Mouse (Mus musculus): Measurements from ENCODE around the gene Prok1. TPM values are rescaled to one million over a fixed set of nuclear protein-coding genes. Genes with fewer than 3 reads are reported as not detected.

Gene Prok1
- polyA plus RNA-seq, 1 experiment: not detected

DNA sequence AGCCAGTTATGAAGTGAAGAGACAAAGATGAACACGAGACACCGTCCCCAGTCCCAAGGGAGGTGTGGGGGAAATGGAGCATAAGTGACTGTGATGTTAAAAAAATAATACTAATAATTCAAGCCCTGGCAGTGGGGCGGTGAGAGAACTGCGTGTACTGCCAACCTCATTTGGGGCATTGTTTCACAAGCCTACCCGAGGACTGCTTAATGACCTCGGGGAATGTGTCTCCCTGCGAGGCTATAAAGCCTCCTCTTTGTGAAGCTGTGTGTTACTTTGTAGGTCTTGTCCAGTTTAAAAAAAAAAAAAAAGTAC is 22.3 kb upstream of the Prok1 start:
- Histone ChIP-seq H3K9me3 (no peaks in the 10 kb centered on the region), H3K4me1 (no peaks in the 10 kb centered on the region), H3K27me3 (replicated peaks) (peaks cover 25% of the 10 kb centered on the region), H3K4me3 (replicated peaks) (no peak overlapping the region), H3K36me3 (replicated peaks; ENCODE audit: low read length) (no peaks in the 10 kb centered on the region)
- TF ChIP-seq FLI1 (IDR thresholded peaks at IDR 0.05; ENCODE audit: low read length) (no peak), GATA1 (IDR thresholded peaks at IDR 0.05; ENCODE audit: borderline replicate concordance, low read length) (no peak)

DNA sequence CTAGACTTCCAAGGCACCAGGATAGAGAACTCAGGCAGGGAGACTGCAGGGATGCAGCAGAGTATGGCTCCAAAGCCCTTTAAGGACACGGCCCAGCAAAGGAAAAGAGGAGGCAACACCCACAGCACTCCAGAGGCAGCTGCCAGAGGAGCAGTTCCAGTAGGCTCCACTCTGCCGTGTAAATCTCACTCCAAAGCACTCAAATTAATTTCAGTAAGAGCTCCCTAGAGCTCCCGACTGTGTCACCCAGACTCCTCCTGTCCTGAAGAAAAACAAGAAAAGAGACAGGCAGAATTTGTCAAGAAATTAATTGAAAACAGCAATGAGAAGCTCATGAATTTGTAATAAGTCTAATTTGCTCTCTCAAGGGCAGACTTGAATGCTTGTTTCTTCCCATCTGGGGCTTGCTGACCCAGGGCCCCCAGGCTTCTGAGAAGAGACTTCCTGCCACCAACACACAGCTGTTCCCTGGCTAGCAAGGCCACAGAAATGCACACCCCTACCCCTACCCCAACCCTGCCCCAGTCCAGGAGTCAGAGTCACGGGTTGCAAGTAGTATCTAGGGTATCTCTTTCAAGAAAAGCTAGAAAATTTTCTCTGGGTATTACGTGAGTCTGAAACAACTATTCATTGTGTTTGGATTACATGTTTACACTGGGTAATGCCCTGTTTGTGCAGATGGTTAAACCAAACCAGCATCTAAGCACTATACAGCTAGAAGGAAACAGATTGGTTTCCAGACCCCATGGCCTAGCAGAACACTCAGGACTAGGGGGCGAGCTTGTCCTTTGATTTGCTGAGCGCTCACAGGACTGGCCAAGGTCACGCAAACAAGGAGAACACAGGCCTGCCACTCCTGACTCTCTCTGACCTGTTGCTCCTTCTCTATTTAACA is 21.7 kb upstream of the Prok1 start:
- no peaks in the 10 kb centered on the region for H3K9me3 ChIP-seq
- peaks cover 24% of the 10 kb centered on the region for H3K27me3 ChIP-seq (replicated peaks)
- no peaks in the 10 kb centered on the region for H3K4me1 ChIP-seq
- H3K4me3 ChIP-seq (replicated peaks): no peak overlapping the region
- TF ChIP-seq GATA1 (IDR thresholded peaks at IDR 0.05; ENCODE audit: borderline replicate concordance, low read length) (no peak), FLI1 (IDR thresholded peaks at IDR 0.05; ENCODE audit: low read length) (no peak)
- H3K36me3 ChIP-seq (replicated peaks; ENCODE audit: low read length): no peaks in the 10 kb centered on the region

GRCm38 (mm10) chr3:107257924-107258323 is 18.4 kb upstream of the Prok1 start:
- no peaks in the 10 kb centered on the region for H3K9me3 ChIP-seq
- H3K36me3 ChIP-seq (replicated peaks; ENCODE audit: low read length): no peaks in the 10 kb centered on the region
- H3K27me3 ChIP-seq (replicated peaks): peaks cover 20% of the 10 kb centered on the region
- H3K4me3 ChIP-seq (replicated peaks): no peak overlapping the region
- no peaks in the 10 kb centered on the region for H3K4me1 ChIP-seq
- TF ChIP-seq FLI1 (IDR thresholded peaks at IDR 0.05; ENCODE audit: low read length): no peak
- no peak for TF ChIP-seq GATA1 (IDR thresholded peaks at IDR 0.05; ENCODE audit: borderline replicate concordance, low read length)

DNA sequence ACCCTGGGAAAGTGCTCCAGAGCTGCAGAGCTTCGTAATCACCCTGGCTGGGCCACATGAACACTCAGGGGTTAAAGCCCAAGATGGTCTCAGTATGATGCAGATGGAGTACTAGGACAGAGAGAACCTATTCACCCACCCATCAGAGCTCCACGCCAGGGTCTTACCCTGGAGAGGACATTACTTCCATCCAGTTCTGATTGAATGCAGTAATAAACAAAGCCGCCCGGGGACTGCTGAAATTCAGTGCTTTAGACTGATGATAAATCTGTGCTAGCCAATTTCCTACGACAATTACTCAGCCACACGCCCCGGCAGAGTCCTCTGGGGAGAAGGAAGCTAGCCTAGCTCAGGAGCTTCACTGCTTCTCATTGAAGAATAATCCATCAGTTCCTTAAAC is 17.2 kb upstream of the Prok1 start:
- TF ChIP-seq FLI1 (IDR thresholded peaks at IDR 0.05; ENCODE audit: low read length): no peak
- no peak for TF ChIP-seq GATA1 (IDR thresholded peaks at IDR 0.05; ENCODE audit: borderline replicate concordance, low read length)
- H3K9me3 ChIP-seq: no peaks in the 10 kb centered on the region
- H3K36me3 ChIP-seq (replicated peaks; ENCODE audit: low read length): no peaks in the 10 kb centered on the region
- no peak overlapping the region for H3K4me3 ChIP-seq (replicated peaks)
- H3K4me1 ChIP-seq: peaks cover 8% of the 10 kb centered on the region
- peaks cover 18% of the 10 kb centered on the region for H3K27me3 ChIP-seq (replicated peaks)

- Histone ChIP-seq H3K9me3 (no peaks in the 10 kb centered on the region), H3K4me3 (replicated peaks) (no peak overlapping the region), H3K4me1 (peaks cover 12% of the 10 kb centered on the region), H3K27me3 (replicated peaks) (peaks cover 18% of the 10 kb centered on the region), H3K36me3 (replicated peaks; ENCODE audit: low read length) (no peaks in the 10 kb centered on the region)
- TF ChIP-seq FLI1 (IDR thresholded peaks at IDR 0.05; ENCODE audit: low read length) (no peak), GATA1 (IDR thresholded peaks at IDR 0.05; ENCODE audit: borderline replicate concordance, low read length) (no peak)
These were observed 16.5 kb upstream of the Prok1 start for GRCm38 (mm10) chr3:107255992-107256391.

GRCm38 (mm10) chr3:107253925-107254324 is 14.4 kb upstream of the Prok1 start:
- TF ChIP-seq GATA1 (IDR thresholded peaks at IDR 0.05; ENCODE audit: borderline replicate concordance, low read length) (no peak), FLI1 (IDR thresholded peaks at IDR 0.05; ENCODE audit: low read length) (no peak)
- Histone ChIP-seq H3K4me3 (replicated peaks) (no peak overlapping the region), H3K27me3 (replicated peaks) (peaks cover 16% of the 10 kb centered on the region), H3K9me3 (no peaks in the 10 kb centered on the region), H3K4me1 (peaks cover 17% of the 10 kb centered on the region), H3K36me3 (replicated peaks; ENCODE audit: low read length) (no peaks in the 10 kb centered on the region)

- Histone ChIP-seq H3K4me3 (replicated peaks) (peak overlapping the region; percentile 55), H3K27me3 (replicated peaks) (peaks cover 22% of the 10 kb centered on the region), H3K9me3 (no peaks in the 10 kb centered on the region), H3K4me1 (peaks cover 17% of the 10 kb centered on the region), H3K36me3 (replicated peaks; ENCODE audit: low read length) (no peaks in the 10 kb centered on the region)
- TF ChIP-seq GATA1 (IDR thresholded peaks at IDR 0.05; ENCODE audit: borderline replicate concordance, low read length) (no peak), FLI1 (IDR thresholded peaks at IDR 0.05; ENCODE audit: low read length) (no peak)
These were observed 12.5 kb upstream of the Prok1 start for GRCm38 (mm10) chr3:107252035-107252434.

DNA sequence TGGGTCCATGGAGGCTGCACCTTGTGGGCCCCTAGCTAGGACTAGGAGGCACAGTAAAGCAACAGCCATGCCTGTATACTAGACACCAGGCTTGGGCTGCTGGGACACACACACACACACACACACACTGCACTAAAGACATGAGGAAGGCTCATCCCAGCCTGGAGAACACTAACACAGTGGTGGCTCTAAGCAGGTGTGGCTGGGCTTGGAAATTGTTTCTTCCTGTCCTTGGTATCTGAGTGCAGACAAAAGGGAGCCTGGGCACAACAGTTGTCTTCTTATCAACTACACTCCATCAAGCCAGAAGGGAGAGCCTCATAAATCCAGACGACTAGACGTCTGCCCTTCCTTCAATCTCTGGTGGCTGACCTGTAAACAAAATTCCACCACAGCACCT is 10.8 kb upstream of the Prok1 start:
- no peaks in the 10 kb centered on the region for H3K9me3 ChIP-seq
- peaks cover 26% of the 10 kb centered on the region for H3K27me3 ChIP-seq (replicated peaks)
- H3K4me1 ChIP-seq: peaks cover 17% of the 10 kb centered on the region
- H3K4me3 ChIP-seq (replicated peaks): no peak overlapping the region
- no peak for TF ChIP-seq FLI1 (IDR thresholded peaks at IDR 0.05; ENCODE audit: low read length)
- no peak for TF ChIP-seq GATA1 (IDR thresholded peaks at IDR 0.05; ENCODE audit: borderline replicate concordance, low read length)
- no peaks in the 10 kb centered on the region for H3K36me3 ChIP-seq (replicated peaks; ENCODE audit: low read length)

GRCm38 (mm10) chr3:107249042-107249441 is 9.5 kb upstream of the Prok1 start:
- TF ChIP-seq GATA1 (IDR thresholded peaks at IDR 0.05; ENCODE audit: borderline replicate concordance, low read length) (no peak), FLI1 (IDR thresholded peaks at IDR 0.05; ENCODE audit: low read length) (no peak)
- peaks cover 17% of the 10 kb centered on the region for H3K4me1 ChIP-seq

DNA sequence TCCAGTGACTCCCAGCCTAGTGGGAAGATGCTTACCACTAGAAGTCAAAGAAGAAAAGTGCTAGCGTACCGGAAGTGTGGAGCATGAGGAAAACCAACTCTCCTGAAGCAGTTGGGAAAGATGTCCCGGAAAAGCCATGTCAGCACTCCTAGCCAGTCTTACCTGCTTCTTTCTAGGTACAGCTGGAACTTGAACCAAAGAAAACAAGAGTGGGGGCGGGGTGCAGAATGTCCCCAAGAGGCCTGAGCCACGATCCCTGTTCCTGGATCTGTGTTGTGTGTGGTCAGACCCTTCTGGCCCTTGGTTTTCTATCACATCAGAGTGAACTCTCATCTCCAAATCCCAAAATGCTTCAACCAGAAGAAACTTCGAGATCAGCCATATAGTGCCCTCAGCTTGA is 7.4 kb upstream of the Prok1 start:
- peaks cover 10% of the 10 kb centered on the region for H3K4me1 ChIP-seq
- no peak for TF ChIP-seq FLI1 (IDR thresholded peaks at IDR 0.05; ENCODE audit: low read length)
- no peak for TF ChIP-seq GATA1 (IDR thresholded peaks at IDR 0.05; ENCODE audit: borderline replicate concordance, low read length)
- peaks cover 42% of the 10 kb centered on the region for H3K27me3 ChIP-seq (replicated peaks)
- no peaks in the 10 kb centered on the region for H3K9me3 ChIP-seq
- H3K4me3 ChIP-seq (replicated peaks): no peak overlapping the region
- no peaks in the 10 kb centered on the region for H3K36me3 ChIP-seq (replicated peaks; ENCODE audit: low read length)

More at GRCm38 (mm10) chr3:107249042-107249441, 9.5 kb upstream of the Prok1 start:
- no peak overlapping the region for H3K4me3 ChIP-seq (replicated peaks)
- no peaks in the 10 kb centered on the region for H3K36me3 ChIP-seq (replicated peaks; ENCODE audit: low read length)
- no peaks in the 10 kb centered on the region for H3K9me3 ChIP-seq
- H3K27me3 ChIP-seq (replicated peaks): peaks cover 38% of the 10 kb centered on the region

Data from megakaryocyte, embryonic 14.5 days (primary cell).